Mouse (Mus musculus): ENCODE data around the gene Cmtm8.

DNA sequence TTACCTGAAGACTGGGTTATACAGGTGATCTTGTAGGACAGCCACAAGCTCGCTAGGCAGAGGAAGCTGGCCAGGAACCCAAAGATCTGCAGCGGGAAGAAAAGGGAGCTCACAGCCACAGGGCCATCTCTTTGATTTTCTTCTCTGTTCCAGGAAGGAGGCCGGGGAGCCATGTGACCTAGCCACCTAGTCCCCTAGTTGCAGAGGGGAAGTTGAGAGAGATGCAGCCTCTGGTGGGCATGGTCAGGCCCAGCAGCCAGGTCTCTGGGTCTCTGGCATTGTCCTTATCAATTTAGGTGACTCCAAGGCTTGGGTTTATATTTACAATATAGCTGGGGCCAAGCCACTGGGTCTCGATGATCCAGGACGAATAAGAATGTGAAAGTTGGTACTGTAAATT lies 85.2 kb downstream of the Cmtm8 start:
- no peak for TF ChIP-seq POLR2A (IDR thresholded peaks at IDR 0.05; ENCODE audit: control insufficient read depth, extremely low read depth, insufficient read depth, low read length, poor library complexity)
- no peak for TF ChIP-seq CTCF (IDR thresholded peaks at IDR 0.05; ENCODE audit: borderline replicate concordance, control insufficient read depth, extremely low read depth, insufficient read depth, low read length, poor library complexity)

All from thymus, adult 2 months (tissue).